Mouse (Mus musculus) liver, embryonic 15.5 days (tissue): ENCODE data around the gene Zic4. TPM values are rescaled to one million over a fixed set of nuclear protein-coding genes. Genes with fewer than 3 reads are reported as not detected.

ENCODE experiments used
- ATAC-seq: fragments of 200-750 bp; cut with Nextera tagmentation; 2 replicates; pipeline ENCODE4 v1.8.0; 2017; ENCODE audit warnings: moderate number of reproducible peaks, mild to moderate bottlenecking, moderate library complexity; ENCODE audit not compliant: insufficient read depth
- H3K27ac ChIP-seq: fragments of 300-500 bp; sonication (generic); replicated peaks from 2 replicates; pipeline ENCODE4 v1.5.1; 2015; ENCODE audit warnings: mild to moderate bottlenecking, inconsistent platforms
- H3K27me3 ChIP-seq: fragments of 300-500 bp; sonication (generic); 2 replicates; pipeline ENCODE4 v1.6.1; 2015; ENCODE audit warnings: mild to moderate bottlenecking, inconsistent platforms
- H3K36me3 ChIP-seq: fragments of 300-500 bp; sonication (generic); replicated peaks from 2 replicates; pipeline ENCODE4 v1.6.1; 2015; ENCODE audit warnings: moderate library complexity, mild to moderate bottlenecking, inconsistent platforms
- H3K4me1 ChIP-seq: fragments of 300-500 bp; sonication (generic); replicated peaks from 2 replicates; pipeline ENCODE4 v1.6.1; 2015; ENCODE audit warnings: inconsistent platforms
- H3K4me2 ChIP-seq: fragments of 300-500 bp; sonication (generic); 2 replicates; pipeline ENCODE4 v1.6.1; 2015; ENCODE audit warnings: moderate library complexity, mild to moderate bottlenecking, inconsistent platforms
- H3K4me3 ChIP-seq: fragments of 300-500 bp; sonication (generic); replicated peaks from 2 replicates; pipeline ENCODE4 v1.5.1; 2015; ENCODE audit warnings: mild to moderate bottlenecking, inconsistent platforms
- H3K9ac ChIP-seq: fragments of 300-500 bp; sonication (generic); 2 replicates; pipeline ENCODE4 v1.6.1; 2015; ENCODE audit warnings: moderate library complexity, mild to moderate bottlenecking, inconsistent platforms
- H3K9me3 ChIP-seq: fragments of 300-500 bp; sonication (generic); replicated peaks from 2 replicates; pipeline ENCODE4 v1.6.1; 2016; ENCODE audit warnings: inconsistent platforms
- WGBS: fragments of 180-500 bp; shearing (Covaris S2); methylation state at CpG from one replicate; pipeline ENCODE4 v1.1.7; 2015; ENCODE audit warnings: mixed read lengths; ENCODE audit not compliant: insufficient replicate concordance; 5-methylcytosine and 5-hydroxymethylcytosine counted together
- polyA plus RNA-seq: library from polyadenylated mRNA; unstranded; fragments of >200 nt; fragmentation: Nextera tagmentation; extraction: Ambion mirVana; gene quantifications from 2 replicates; pipeline ENCODE4 v1.2.1, GENCODE M21; 2015

Zic4 gene
- polyA plus RNA-seq, 1 experiment from 2014 or later = not detected

- ATAC-seq = no peak
- Histone ChIP-seq H3K4me2 (no peak overlapping the region), H3K9me3 (no peaks in the 10 kb centered on the region), H3K9ac (no peak overlapping the region), H3K4me3 (no peak overlapping the region), H3K27me3 (peaks cover 100% of the 10 kb centered on the region), H3K4me1 (no peaks in the 10 kb centered on the region), H3K27ac (no peak overlapping the region), H3K36me3 (no peaks in the 10 kb centered on the region)
- 1% methylated on average over 2 of the region's 2 CpGs for WGBS
Measured at GRCm38 (mm10) chr9:91382111-91382379, 19.8 kb downstream of the Zic4 start.

GRCm38 (mm10) chr9:91382471-91383255 lies 20.4 kb downstream of the Zic4 start:
- WGBS = 2% methylated on average over 24 of the region's 24 CpGs
- ATAC-seq = no peak

GRCm38 (mm10) chr9:91383441-91384135 lies 21.4 kb downstream of the Zic4 start:
- Histone ChIP-seq H3K36me3 (no peaks in the 10 kb centered on the region), H3K4me1 (no peaks in the 10 kb centered on the region), H3K27me3 (peaks cover 99% of the 10 kb centered on the region), H3K9me3 (no peaks in the 10 kb centered on the region), H3K27ac (no peak overlapping the region), H3K4me2 (no peak overlapping the region), H3K4me3 (no peak overlapping the region), H3K9ac (no peak overlapping the region)
- 3% methylated on average over 28 of the region's 28 CpGs for WGBS
- no peak for ATAC-seq

More at GRCm38 (mm10) chr9:91382471-91383255, 20.4 kb downstream of the Zic4 start:
- no peak overlapping the region for H3K9ac ChIP-seq
- no peak overlapping the region for H3K27ac ChIP-seq
- H3K9me3 ChIP-seq = no peaks in the 10 kb centered on the region
- no peak overlapping the region for H3K4me3 ChIP-seq
- H3K4me2 ChIP-seq = no peak overlapping the region
- H3K36me3 ChIP-seq = no peaks in the 10 kb centered on the region
- H3K4me1 ChIP-seq = no peaks in the 10 kb centered on the region
- H3K27me3 ChIP-seq = peaks cover 100% of the 10 kb centered on the region

- no peaks in the 10 kb centered on the region for H3K36me3 ChIP-seq
- H3K27me3 ChIP-seq = peaks cover 99% of the 10 kb centered on the region
- H3K27ac ChIP-seq = no peak overlapping the region
- no peaks in the 10 kb centered on the region for H3K9me3 ChIP-seq
- H3K9ac ChIP-seq = no peak overlapping the region
- 2% methylated on average over 30 of the region's 30 CpGs for WGBS
- H3K4me3 ChIP-seq = no peak overlapping the region
- no peak for ATAC-seq
- no peaks in the 10 kb centered on the region for H3K4me1 ChIP-seq
- H3K4me2 ChIP-seq = no peak overlapping the region
Measured at GRCm38 (mm10) chr9:91384136-91384500, 21.9 kb downstream of the Zic4 start.

GRCm38 (mm10) chr9:91384693-91385560 lies 22.7 kb downstream of the Zic4 start:
- 8% methylated on average over 4 of the region's 4 CpGs for WGBS

GRCm38 (mm10) chr9:91385561-91386430 lies 23.6 kb downstream of the Zic4 start:
- no peaks in the 10 kb centered on the region for H3K36me3 ChIP-seq
- H3K4me1 ChIP-seq = no peaks in the 10 kb centered on the region
- H3K9me3 ChIP-seq = no peaks in the 10 kb centered on the region
- H3K27me3 ChIP-seq = peaks cover 99% of the 10 kb centered on the region
- no peak for ATAC-seq
- H3K4me3 ChIP-seq = no peak overlapping the region
- WGBS = under 1% methylated on average over 8 of the region's 8 CpGs
- H3K4me2 ChIP-seq = no peak overlapping the region
- H3K9ac ChIP-seq = no peak overlapping the region
- H3K27ac ChIP-seq = no peak overlapping the region

More at GRCm38 (mm10) chr9:91384693-91385560, 22.7 kb downstream of the Zic4 start:
- no peaks in the 10 kb centered on the region for H3K9me3 ChIP-seq
- no peak overlapping the region for H3K27ac ChIP-seq
- ATAC-seq = no peak
- H3K9ac ChIP-seq = no peak overlapping the region
- no peaks in the 10 kb centered on the region for H3K4me1 ChIP-seq
- no peak overlapping the region for H3K4me3 ChIP-seq
- H3K4me2 ChIP-seq = no peak overlapping the region
- no peaks in the 10 kb centered on the region for H3K36me3 ChIP-seq
- H3K27me3 ChIP-seq = peaks cover 99% of the 10 kb centered on the region

GRCm38 (mm10) chr9:91386502-91386890 lies 24.3 kb downstream of the Zic4 start:
- Histone ChIP-seq H3K4me1 (no peaks in the 10 kb centered on the region), H3K4me3 (no peak overlapping the region), H3K4me2 (no peak overlapping the region), H3K9me3 (no peaks in the 10 kb centered on the region), H3K9ac (no peak overlapping the region), H3K36me3 (no peaks in the 10 kb centered on the region), H3K27me3 (peaks cover 98% of the 10 kb centered on the region), H3K27ac (no peak overlapping the region)
- no peak for ATAC-seq
- WGBS = 2% methylated on average over 17 of the region's 17 CpGs

- no peak for ATAC-seq
- Histone ChIP-seq H3K27ac (no peak overlapping the region), H3K4me2 (no peak overlapping the region), H3K36me3 (no peaks in the 10 kb centered on the region), H3K4me3 (no peak overlapping the region), H3K9me3 (no peaks in the 10 kb centered on the region), H3K9ac (no peak overlapping the region), H3K27me3 (peaks cover 98% of the 10 kb centered on the region), H3K4me1 (no peaks in the 10 kb centered on the region)
- 2% methylated on average over 31 of the region's 31 CpGs for WGBS
Measured at GRCm38 (mm10) chr9:91386891-91387739, 24.9 kb downstream of the Zic4 start.

- no peaks in the 10 kb centered on the region for H3K9me3 ChIP-seq
- under 1% methylated on average over 5 of the region's 5 CpGs for WGBS
- H3K36me3 ChIP-seq = no peaks in the 10 kb centered on the region
- no peak overlapping the region for H3K27ac ChIP-seq
- no peaks in the 10 kb centered on the region for H3K4me1 ChIP-seq
- no peak for ATAC-seq
- H3K4me3 ChIP-seq = no peak overlapping the region
- H3K9ac ChIP-seq = no peak overlapping the region
- peaks cover 97% of the 10 kb centered on the region for H3K27me3 ChIP-seq
- no peak overlapping the region for H3K4me2 ChIP-seq
Measured at GRCm38 (mm10) chr9:91387740-91388080, 25.5 kb downstream of the Zic4 start.

- Histone ChIP-seq H3K4me3 (no peak overlapping the region), H3K9me3 (no peaks in the 10 kb centered on the region), H3K27me3 (peaks cover 94% of the 10 kb centered on the region), H3K4me2 (no peak overlapping the region), H3K4me1 (no peaks in the 10 kb centered on the region), H3K9ac (no peak overlapping the region), H3K36me3 (no peaks in the 10 kb centered on the region), H3K27ac (no peak overlapping the region)
- no peak for ATAC-seq
- 0% methylated on average over 4 of the region's 4 CpGs for WGBS
Measured at GRCm38 (mm10) chr9:91388173-91388572, 26.0 kb downstream of the Zic4 start.
